Mouse (Mus musculus): ENCODE measurements around the gene Flywch1.

Gene Flywch1

DNA sequence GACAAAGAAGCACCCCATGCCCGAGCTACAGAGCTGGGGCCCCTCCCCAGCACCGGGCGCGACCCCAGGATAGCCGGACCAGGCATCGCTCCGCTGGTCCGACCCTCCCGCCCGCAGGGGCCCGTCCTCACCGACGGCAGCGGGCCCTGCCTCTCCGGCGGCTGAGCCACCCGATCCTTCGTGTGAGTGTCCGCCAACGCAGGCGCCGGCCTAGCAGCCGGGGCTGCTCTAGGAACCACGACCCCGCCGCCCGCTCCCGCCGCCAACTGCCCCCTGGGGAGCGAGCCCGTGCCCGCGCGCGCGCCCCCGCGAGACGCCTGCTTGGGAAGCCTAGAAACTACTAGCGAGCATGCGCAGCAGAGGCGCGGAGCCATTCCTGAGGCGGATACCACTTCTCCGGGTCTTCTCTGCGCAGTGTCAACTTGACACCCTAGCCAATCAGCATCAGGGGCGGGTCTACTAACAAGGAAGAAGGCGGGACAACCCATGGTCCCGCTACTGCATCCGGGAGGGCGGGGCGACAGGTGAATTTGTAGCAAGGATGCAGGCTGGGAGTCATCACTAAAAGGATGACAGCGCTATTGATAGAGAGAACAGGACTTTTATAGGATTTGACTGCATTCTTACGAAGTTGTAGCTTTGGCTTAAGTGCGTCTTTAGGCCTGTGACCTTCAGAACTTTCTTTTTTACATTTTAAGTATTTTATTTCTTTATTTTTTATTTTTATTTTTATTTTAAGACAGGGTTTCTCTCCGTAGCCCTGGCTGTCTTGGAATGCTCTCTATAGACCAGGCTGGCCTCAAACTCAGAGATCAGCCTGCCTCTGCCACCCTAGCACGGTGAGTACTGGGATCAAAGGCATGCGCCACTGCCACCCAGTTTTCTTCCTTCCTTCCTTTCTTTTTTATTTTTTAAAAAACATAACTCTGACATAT is at the start of gene Flywch1:
Gene Flywch1 (minus strand): TSS at position 319 of the 935 bp plus-strand sequence.
- peak; percentile 94 for DNase-seq (ENCODE audit: low read depth, low spot score)

DNA sequence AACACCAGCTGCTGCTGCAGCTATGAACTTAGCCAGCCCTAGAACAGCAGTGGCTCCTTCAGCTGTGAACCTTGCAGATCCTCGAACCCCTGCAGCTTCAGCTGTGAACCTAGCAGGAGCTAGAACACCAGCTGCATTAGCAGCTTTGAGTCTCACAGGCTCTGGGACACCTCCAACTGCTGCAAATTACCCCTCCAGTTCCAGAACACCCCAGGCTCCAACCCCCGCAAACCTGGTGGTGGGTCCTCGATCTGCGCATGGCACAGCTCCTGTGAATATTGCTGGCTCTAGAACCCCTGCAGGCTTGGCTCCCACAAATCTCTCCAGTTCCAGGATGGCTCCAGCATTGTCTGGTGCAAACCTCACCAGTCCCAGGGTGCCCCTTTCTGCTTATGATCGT is 49.3 kb upstream of the Flywch1 start:
- no peak for DNase-seq (ENCODE audit: low read depth, low spot score)

DNA sequence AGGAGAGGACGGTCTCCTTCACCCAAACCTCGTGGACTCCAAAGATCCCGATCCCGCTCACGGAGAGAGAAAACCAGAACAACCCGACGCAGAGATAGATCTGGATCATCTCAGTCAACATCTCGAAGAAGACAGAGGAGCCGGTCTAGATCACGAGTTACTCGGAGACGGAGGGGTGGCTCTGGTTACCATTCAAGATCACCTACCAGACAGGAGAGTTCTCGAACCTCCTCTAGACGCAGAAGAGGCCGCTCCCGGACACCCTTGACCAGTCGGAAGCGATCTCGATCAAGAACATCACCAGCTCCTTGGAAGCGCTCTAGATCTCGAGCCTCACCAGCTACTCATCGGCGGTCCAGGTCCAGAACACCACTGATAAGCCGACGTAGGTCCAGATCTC is 47.8 kb upstream of the Flywch1 start:
- DNase-seq (ENCODE audit: low read depth, low spot score): no peak

DNA sequence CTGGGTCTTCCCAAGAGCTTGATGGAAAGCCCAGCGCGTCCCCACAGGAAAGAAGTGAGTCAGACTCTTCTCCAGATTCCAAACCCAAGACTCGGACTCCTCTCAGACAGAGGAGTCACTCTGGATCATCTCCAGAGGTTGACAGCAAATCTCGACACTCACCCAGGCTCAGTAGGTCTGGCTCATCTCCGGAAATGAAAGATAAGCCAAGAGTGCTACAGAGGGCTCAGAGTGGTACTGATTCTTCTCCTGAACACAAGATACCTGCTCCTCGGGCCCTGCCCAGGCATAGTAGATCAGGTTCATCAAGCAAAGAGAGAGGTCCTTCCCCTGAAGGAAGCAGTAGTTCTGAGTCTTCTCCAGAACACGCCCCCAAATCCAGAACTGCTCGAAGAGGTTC is 47.2 kb upstream of the Flywch1 start:
- DNase-seq (ENCODE audit: low read depth, low spot score): no peak

DNA sequence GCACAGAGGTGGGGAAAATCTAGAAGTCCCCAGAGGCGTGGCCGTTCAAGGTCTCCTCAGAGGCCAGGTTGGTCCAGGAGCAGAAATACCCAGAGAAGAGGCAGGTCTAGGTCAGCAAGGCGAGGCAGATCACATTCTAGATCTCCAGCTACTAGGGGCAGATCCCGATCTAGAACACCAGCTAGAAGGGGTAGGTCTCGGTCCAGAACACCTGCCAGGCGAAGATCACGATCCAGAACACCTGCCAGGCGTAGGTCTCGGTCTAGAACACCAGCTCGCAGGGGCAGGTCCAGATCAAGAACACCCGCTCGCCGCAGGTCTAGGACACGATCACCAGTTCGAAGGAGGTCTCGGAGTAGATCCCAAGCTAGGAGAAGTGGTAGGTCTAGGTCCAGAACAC is 44.2 kb upstream of the Flywch1 start:
- DNase-seq (ENCODE audit: low read depth, low spot score): no peak

DNA sequence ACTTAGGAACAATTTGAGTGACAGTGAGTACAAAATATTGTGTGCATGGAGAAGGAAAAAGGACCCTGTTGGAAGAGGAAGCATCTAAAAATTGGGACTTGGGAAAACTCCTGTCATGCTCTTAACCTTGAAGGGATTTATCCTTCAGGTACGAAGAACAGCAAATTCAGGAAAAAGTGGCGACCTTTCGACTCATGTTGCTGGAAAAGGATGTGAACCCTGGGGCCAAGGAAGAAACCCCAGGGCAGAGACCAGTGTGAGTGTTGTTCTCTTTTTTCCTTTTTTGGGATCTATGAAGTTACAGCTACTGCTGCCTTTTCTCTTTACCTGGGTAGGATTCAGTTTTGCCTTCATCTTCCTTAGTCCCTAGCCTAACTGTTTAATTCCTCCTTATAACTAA is 36.5 kb upstream of the Flywch1 start:
- DNase-seq (ENCODE audit: low read depth, low spot score): no peak

DNA sequence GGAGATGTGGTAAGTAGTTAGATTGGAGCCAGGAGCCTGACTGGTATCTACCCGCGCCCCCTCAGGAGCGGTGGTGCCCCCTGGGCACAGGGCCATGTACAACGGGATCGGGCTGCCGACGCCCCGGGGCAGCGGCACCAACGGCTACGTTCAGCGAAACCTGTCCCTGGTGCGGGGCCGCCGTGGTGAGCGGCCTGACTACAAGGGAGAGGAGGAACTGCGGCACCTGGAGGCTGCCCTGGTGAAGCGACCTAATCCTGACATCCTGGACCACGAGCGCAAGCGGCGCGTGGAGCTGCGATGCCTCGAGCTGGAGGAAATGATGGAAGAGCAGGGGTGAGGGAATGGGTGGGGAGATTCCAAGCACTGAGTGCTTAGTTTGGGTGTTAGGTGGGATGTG is 35.5 kb upstream of the Flywch1 start:
- DNase-seq (ENCODE audit: low read depth, low spot score): no peak

DNA sequence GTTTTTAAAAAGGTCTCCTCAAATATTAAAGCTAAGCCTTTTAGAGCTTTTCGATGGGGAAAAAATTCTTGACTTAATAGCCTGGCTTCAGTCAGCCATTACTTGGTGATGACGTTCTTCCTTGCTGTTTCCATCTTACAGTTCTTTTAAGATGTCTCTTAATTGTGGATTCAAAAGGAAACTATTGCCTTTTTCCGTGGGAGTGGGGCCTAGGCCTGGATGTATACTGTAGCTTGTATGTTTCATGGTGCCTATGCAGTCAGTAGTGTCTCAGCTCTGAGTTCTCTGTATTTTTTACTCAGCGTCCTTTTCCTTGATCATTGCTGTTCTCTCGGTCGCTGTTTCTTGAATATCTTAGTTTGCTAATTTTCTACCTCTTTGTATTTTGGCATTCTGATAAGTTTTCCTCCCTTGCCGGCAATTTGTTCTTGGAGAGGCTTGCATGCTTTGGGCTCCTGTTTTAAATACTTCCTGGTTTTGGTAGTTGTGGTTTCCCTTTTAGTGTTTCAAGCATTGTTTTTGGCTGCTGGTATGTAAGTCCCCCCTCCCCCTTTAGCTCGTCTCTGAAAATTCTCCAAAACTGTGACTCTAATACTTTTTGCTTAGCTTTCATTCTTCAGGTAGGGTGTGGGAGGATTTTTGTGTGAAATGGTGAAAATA is 33.2 kb upstream of the Flywch1 start:
- DNase-seq (ENCODE audit: low read depth, low spot score): no peak

DNA sequence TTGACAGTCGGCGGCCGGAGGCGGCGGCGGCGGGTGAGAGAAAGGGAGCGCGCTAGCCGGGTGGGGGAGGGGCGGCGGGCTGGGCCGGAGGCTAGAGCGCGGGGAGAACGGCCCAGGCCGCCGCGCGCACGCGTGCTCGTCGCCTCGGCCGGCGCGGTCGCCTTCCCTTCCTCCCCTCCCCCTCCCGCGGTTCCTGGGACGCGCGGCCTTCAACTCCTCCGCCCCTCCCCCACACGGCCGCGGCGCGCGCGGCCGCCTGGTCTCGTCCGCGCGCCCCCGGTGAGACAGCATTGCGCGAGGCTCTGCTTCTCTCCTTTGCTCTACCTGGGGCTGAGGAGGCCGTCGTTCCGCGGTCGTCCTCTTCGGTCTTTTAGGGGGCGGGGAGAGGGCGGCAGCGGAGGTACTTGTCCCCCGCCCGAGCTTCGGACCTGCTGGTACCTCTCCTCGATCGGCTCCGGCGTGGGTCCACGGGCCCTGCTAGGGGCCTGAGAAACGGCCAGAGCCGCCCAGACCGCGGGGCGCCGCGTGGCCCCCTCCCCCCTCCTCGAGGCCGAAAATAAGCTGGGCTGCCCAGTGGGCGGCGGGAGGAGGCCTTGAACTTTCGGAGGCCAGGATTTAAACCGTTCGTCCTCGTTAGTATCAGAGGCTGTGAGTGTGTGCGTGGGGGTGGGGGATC is 32.1 kb upstream of the Flywch1 start:
- peak; percentile 79 for DNase-seq (ENCODE audit: low read depth, low spot score)

DNA sequence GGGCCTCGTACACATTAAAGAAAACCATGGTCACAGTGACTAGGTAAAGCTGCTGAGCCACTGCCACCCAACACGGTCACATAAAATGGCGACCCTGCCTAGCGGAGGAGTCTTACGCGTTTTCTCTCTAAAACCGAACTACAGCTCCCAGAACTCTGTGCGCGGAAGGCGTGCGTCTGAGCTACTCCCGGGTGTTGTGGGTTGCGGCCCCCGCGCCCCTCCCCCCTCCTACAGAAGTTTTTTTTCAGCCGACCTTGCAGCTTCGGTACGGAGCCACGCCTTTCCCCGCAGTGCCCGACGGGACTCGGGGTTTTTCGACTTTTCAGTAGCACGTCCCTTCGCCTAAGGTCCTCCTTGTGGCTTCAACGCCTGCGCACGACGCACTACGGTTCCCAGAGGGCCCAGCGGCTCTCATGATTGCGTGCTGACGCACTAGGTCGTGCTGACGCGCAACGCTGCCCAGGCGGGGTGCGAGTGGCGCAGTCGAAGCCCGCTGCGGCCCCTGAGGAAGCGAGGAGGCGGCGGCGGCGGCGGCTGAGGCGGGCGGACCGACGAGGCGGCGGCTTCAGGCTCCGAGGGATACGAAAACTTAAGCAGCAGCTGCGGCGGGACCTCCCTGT is 31.5 kb upstream of the Flywch1 start:
- peak; percentile 96 for DNase-seq (ENCODE audit: low read depth, low spot score)

DNA sequence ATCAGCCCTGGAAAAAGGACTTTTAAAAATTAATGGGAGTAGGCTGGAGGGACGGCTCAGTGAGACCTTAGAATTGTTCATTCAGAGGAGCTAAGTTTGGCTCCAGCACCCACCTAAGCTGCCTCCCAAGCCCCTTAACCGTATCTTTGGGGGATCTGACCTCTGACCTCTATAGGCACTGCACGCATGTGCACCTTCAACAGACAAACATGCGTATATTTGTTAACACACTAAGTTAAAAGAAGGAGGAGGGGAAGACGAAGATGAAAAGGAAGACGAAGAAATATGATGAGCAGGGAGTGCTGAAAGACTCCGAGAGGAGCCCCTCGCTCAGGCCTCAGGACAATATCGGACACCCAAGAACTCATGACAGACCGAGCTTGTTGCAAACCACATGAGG is 30.2 kb upstream of the Flywch1 start:
- no peak for DNase-seq (ENCODE audit: low read depth, low spot score)

DNA sequence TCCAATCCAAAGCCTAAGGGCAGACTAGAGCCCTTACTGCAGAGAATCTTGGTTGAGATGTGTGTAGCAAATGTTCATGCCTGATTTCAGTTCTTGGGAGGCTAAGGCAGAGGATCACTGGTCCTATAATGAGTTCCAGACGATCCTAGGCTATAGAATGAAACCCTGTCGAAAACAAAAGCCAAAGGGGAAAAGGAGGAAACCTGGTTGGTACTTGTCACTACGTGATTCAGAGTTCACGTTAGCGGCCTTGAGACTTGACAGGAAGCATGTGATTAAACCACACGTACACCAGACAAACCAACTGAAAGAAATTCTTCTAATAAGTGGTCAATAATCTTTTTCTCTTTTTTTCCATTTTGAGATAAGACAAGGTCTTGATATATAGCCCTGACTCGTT is 25.9 kb upstream of the Flywch1 start:
- DNase-seq (ENCODE audit: low read depth, low spot score): no peak

DNA sequence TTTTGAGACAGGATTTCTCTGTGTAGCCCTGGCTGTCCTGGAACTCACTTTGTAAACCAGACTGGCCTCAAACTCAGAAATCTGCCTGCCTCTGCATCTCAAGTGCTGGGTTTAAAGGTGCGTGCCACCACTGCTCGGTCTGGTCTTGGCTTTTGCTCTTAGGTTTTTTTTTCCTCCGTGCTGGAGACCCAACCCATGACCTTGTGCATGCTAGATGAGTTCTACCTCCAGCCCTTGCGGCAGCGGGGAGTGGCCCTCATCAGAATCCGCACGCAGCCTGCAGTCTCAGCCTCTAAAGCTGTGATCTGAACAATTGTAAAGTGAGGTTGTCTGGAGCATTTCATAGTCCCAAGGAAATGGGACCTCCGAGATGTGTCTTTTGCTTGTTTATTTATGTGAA is 23.9 kb upstream of the Flywch1 start:
- no peak for DNase-seq (ENCODE audit: low read depth, low spot score)

DNA sequence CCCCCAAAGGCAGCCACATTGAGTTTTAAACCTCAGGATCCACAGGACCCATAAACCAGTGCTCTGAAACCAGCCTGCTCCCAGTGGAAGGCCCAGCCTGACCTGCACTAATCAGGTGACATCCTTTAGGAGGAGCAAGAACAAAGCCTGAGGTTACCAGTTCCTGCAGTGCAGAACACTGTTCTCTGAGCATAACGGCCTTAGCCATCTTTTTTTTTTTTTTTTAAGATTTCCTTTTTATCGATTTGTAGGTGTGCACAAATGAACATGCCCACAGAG is 19.6 kb upstream of the Flywch1 start:
- DNase-seq (ENCODE audit: low read depth, low spot score): no peak

DNA sequence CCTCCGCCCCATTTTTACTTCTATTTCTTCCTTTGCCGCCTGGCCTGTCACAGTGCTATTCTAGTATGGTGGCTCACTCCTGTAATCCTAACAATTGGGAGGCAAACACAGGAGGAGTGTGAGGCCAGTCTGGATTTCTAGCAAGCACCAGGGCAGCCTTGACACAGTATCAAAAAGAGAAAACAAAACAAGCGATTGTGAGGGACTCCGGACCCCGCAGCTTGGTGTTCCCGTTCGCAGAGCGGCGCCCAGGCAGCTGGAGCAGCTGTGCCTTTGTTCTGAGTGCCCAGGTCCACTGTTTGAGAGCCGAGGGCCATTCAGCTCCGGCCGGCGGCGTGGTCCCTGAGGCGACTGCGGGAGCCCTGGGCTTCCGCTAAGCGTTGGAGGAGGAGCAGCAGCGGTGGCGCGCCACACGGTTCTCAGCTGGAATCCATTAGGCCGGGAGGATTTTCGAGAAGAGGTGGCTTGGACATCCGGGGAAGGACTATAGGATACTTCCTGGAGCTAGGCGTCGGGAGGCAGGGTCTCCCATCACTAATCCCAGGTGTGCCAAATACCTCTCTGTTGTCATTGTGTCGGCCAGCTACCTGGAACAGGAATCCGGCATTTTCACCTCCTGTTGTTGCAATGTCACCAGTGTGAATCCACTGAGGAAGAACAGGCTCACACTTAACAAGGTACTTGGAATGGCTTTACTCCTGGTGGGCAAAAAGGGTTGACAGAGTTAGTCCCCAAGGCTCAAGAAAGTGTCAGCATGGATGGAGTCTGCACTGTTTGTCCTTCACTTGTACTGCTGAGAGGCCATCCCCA is 19.1 kb upstream of the Flywch1 start, which contains the start of gene Srrm2:
Gene Srrm2 (plus strand): TSS at position 264 of the 810 bp plus-strand sequence.
- DNase-seq (ENCODE audit: low read depth, low spot score): no peak

DNA sequence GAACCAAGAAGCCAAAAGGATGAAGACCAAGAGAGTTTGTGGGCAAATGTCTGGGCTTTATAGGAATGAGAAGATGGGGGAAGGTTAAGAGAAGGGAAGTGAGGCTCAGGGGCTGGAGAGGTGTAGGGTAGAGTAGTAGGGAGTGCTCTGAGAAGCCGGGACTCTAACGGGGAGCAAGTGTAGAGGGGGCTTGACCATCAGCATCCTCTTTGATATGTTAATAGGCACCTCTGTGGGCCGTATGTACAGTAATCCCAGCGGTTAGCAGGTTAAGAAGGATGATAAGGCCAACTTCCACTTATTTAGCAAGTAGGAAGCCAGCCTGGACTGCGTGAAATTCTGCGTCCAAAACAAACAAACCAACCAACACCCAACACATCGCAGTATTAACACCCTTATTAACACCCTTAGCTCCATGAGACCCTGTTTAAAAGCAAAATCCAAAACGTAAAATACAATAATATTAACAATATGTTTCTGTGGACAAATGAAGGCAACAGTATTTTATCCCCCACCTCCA is 18.4 kb upstream of the Flywch1 start:
- no peak for DNase-seq (ENCODE audit: low read depth, low spot score)

DNA sequence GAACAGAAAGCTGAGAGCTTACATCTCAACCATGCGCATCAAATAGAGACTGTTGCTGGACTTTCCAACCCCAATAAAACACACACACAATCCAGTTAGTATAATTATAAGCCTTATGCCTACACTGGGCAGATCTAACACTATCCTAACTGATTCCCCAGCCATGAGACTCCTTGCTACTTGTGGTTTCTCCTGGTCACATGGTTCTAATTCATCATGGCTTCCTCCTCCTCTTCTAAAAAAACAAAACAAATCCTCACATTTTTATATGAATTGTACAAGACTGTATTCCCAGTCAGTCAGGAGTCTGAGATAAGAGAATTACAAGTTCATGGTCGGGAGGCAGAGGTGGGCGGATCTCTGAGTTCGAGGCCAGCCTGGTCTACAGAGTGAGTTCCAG is 17.6 kb upstream of the Flywch1 start:
- DNase-seq (ENCODE audit: low read depth, low spot score): no peak

DNA sequence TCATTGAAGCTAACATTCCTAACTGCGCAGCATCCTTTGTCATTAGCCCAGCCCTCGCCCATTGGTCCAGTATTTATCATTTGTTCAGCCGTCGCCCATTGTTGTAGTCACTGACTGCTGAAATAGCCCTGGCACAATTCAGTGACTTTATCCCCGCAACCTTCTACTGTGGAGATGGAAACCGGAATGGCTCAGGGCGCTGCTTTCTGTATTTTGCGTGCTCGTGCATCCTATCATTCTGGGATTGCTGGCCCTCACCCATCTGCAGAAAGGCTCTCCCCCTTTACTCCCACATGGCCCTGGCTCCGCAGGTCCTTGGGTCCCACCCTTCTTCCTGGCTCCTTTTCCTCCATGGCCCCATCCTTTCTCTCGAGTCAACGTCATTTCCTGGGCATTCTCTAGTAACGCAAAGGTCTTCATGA is 15.1 kb upstream of the Flywch1 start:
- no peak for DNase-seq (ENCODE audit: low read depth, low spot score)

DNA sequence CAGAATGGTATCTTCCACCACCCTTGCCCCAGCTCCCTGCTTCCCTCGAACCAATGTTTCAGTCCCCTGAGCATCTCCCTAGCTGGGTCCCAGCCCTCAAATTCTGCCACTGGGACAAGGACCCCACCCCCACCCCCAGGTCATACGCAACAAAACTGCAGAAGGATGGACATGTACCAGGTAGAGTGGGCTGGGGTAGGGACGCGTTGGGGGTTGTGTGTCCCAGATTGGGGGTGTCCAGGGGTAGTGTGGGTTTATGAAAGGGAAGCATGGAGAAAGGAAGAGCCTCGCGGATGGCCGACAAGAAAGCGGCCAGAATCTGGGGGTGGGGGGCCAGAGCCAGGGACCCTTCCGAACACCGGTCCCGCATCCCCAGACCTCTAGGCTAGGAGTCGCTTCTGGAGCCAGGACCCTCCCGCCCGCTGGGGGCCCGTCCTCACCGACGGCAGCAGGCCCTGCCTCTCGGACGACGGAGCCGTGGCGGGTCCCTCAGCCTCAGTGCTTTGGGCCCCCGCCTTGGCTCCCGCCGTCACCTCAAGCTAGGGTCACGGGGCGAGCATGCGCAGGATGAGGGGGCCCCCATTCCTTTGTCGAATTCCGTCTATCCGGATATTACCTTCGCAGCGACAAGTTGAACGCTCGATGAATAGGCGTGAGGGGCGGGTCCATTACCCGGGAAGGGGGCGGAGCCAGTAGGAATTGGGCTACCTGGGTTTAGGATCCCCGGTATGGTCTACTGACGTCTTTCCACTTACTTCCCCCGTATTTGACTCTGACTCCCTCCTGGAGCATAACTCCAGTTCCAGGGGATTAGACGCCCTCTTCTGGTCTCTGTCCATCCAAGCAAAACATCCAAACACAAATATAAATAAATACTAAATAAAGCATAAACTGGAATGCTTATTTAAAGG is 14.4 kb upstream of the Flywch1 start, which contains the start of gene Flywch2:
Gene Flywch2 (minus strand): TSS at position 521 of the 911 bp plus-strand sequence.
- no peak for DNase-seq (ENCODE audit: low read depth, low spot score)

DNA sequence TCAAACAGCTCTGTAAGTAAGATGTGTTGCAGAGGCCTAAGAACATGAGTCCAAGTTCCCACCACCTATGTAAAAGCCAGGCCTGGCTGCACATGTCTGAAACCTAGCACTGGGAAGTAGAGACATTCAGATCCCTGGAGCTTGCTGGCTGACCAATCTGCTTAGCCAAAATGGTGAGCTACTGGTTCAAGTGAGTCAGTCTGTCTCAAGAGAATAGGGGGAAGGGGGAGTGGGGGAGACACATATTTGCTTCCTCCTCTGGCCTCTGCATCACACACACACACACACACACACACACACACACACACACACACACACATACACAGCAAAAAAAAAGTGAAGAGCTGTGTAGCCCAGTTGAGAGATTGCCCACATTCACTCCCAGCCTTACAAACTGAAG is 11.9 kb upstream of the Flywch1 start:
- no peak for DNase-seq (ENCODE audit: low read depth, low spot score)

All from WW6 (cell line).